Mouse (Mus musculus) spleen, postnatal 10 days (tissue): ENCODE measurements at regions not wholly inside any gene's neighbourhood (a gene's known extent, or its start where the extent isn't known, plus 50 kb on each side); places are given as distances from the start of the nearest gene placed in this dataset.

Source experiments
- DNase-seq, 2 experiments: peaks; one replicate each; pipeline ENCODE4 v3.0.0; 2021 to 2022; ENCODE audit warnings: low spot score in 2 of 2

DNA sequence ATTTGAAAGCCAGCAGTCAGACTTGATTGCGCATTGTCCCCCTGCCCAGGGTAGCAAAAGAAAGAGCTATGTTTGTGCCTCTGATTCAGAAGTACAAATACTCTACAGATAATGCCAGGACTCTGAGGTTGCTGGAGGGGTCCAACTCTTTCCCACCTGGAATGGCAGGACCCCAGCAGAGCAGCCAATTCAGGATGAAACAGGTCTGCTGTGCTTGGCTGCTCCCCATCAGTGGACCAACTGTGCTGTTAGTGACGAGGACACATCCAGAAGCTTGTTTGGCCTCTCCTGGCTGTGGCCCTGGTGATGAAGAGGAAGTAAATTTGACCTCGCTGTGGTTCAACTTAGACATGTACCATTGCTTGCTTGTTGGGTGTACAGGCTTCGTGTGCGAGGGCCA, 437.8 kb downstream of the Prdm2 start:
- no peak for DNase-seq

DNA sequence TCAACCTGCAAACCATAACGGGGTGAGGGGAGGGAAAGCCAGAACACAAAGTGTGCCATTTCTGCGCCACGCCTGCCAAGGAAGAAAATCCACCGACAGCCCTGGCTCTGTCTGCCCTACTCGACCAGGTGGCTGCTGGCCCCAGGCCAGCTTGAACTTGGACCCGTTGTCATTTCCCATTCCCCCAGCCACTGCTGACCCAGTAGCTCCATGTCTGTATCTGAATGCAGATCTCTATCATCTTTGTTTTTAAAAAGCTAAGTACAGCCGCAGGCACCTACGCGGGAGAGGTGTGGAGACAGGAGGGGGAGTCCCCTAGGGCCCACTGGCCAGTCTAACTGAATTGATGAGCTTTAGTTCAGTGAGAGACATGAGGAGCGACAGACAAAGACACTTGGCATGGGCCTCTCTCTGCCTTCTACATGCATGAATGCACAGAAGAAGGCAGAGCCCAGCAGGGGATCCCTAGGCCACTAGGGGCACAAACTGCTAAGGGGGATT, 439.1 kb downstream of the Prdm2 start:
- DNase-seq, result no peak

GRCm38 (mm10) chr4:142772751-142773455, 439.9 kb downstream of the Prdm2 start:
- DNase-seq, result no peak

GRCm38 (mm10) chr4:142771520-142772150, 441.2 kb downstream of the Prdm2 start:
- DNase-seq, result no peak

DNA sequence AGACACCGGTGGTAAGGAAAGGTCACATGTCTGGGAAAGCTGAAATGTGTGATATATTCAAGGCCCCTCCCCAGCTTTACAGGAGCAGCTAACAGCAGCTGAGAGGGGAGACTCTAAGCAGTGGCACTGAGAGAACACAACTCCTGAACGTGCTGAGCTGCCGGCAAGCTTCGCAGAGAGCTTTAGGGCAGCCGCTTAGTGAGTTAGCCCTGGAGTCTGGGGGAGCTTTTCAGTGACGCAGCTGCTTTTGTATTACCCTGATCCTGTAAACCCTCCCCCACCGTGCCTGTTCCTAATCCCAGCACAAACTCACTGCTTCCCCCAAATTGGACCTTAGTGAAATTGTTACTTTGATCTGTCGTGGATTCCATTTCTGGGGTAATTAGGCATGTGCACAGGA, 442.6 kb downstream of the Prdm2 start:
- DNase-seq, result no peak

DNA sequence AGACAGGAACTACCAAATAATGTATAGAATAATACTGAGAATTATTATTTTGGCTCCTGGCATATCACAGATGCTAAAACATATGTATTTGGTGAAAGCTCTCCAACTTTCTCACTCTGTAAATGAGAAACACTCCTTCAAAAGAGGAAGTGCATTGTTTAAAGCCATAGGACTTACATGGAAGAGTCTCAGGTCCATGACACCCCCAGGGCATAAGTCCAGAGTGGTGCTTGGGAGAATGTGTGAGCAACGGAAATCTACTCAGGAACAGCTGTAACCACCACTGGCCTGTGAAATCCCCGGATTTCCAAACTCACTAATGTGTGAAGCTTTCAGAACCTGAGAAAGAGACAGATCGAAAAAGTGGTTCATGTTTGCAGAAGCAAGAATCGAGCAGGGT, 445.1 kb downstream of the Prdm2 start:
- no peak for DNase-seq

GRCm38 (mm10) chr4:142761577-142761976, 451.2 kb downstream of the Prdm2 start:
- DNase-seq, result no peak

- DNase-seq, result no peak
Observed at GRCm38 (mm10) chr4:142758102-142758501, 454.7 kb downstream of the Prdm2 start.

GRCm38 (mm10) chr4:142756332-142756731, 456.5 kb downstream of the Prdm2 start:
- no peak for DNase-seq

DNA sequence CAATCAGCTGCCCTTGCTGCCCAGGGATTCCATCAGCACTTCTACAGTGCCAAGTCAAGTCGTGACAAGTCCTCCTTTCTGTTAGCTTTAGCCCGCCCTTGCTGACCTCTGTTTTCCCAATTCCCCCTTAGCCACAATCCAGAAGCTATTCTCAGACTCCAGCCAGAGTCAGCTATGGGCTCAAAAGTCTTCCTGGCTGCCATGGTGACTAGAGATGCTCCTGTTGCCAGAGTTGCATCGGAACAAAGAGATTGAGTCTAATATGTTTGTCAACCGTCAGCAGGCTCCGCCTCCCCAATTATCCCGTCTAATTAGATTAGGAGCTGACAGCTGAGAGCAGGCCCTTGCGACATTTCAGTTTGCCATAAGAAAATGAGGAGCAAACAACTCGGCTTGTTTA, 462.9 kb downstream of the Prdm2 start:
- no peak for DNase-seq

GRCm38 (mm10) chr4:142723554-142723907, 484.3 kb upstream of the Kazn start:
- DNase-seq, result no peak

- DNase-seq, result no peak
Observed at GRCm38 (mm10) chr4:142722845-142723553, 483.8 kb upstream of the Kazn start.

GRCm38 (mm10) chr4:142701606-142702005, 462.4 kb upstream of the Kazn start:
- no peak for DNase-seq

DNA sequence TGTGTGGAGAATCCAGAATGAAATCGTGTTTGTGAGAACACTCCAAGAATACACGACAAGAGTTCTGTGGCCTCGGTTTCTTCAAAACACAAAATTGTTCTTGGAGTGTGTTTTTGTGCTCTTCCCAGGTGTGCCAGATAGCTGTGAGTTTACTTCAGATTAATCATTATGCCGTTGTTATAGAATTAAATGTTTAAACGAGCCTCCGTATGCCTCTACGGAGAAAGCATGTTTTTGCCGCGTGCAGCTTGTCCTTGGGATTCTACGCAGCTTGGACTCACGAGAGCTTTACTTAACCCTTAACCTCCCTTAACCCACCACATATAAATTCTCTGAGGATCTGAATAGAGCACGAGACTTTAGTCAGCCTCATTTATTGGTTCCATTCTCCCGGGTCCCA, 455.7 kb upstream of the Kazn start:
- DNase-seq, result no peak

DNA sequence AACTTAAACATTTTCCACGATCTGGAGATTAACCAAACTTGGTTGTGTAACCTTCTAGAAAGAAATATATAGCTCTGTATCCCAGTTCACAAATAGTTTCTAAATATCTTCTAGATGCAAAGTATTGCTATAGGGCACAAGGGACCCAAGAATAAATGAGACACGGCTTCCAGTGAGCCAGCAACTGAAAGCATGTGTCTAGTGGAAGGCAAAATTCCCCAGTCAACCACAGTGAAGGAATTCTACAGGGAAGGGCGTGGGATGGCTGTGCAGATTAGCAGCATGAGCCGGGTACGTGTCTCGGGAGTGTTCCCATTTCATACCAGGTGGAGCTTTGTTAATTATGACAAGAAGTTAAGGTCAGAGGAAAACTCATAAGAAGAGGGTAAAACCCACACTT, 449.0 kb upstream of the Kazn start:
- DNase-seq, result no peak

GRCm38 (mm10) chr4:142677426-142677825, 438.2 kb upstream of the Kazn start:
- DNase-seq, result no peak

GRCm38 (mm10) chr4:142674641-142675465, 435.7 kb upstream of the Kazn start:
- DNase-seq, result no peak

DNA sequence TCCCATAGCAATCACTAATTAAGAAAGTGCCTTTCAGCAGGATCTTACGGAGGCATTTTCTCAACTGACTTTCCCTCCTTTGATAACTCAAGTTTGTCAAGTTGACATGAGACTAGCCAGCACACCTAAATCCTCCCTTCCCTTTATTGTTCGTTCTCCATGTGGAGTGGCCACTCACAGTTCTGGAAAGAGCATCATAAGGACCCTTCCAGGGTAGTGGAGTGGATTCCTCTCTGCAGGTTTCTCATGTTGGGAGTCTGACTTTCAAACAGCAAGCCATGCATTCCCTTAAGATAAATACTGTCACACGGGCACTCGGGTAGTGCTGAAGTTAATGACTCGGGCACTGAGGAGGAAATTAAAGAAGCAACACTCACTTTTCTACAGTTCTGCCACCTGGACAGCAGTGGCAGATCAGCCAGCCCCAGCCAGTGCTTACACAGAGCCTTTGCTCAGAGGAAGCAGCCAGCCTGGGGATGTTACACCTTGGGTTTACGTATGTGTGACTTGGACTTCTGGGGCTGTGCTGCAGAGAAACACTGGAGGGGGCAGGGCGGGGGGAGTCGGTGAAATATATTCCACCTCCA, 432.8 kb upstream of the Kazn start:
- DNase-seq, result no peak

DNA sequence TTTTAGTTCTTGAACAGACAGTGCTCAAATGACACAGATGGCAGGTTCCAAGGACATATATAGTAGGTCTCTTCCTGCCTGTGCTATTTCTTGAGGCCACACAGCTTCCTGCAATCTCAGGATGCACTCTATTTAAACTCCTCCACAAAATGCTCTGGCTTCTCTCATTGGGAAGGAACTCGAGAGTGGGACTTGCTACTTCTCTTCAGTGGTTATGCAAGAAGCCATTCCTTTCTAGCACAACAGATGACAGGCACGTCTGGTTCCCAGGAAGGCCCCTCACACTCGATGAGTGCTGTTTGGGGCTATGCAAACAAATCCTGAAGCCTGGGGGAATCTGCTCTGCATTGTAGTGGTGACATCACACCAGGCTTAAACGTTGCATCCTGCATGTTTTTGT, 425.6 kb upstream of the Kazn start:
- no peak for DNase-seq

- no peak for DNase-seq
Observed at GRCm38 (mm10) chr4:142658156-142658555, 419.0 kb upstream of the Kazn start.

GRCm38 (mm10) chr4:142641069-142641468, 401.9 kb upstream of the Kazn start:
- DNase-seq, result no peak

DNA sequence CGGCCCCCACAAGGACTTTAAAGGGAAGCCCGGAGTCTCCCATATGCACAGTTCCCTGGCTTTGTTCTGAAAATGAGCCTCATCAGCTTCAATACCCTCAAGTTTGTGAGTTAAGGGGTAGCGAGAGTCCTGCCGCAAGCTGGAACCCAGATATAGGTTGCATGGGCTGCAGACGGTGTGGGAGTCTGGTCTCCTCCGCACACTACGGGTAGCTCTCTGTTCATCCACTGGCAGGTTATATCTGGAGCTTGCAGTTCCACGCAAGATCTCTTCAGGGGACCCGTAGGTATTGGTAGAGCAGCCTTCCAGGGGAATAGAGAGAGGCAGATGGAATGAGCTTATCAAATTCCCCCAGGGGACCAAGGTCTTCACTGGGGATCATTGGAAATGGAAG, 400.1 kb upstream of the Kazn start:
- DNase-seq, result no peak
